Mouse (Mus musculus) right cerebral cortex, postnatal 14 days (tissue): Measurements from ENCODE around the gene Ahcyl2.

Experiments
- DNase-seq: peaks from one replicate; pipeline ENCODE4 v3.0.0; 2022

Ahcyl2 gene

DNA sequence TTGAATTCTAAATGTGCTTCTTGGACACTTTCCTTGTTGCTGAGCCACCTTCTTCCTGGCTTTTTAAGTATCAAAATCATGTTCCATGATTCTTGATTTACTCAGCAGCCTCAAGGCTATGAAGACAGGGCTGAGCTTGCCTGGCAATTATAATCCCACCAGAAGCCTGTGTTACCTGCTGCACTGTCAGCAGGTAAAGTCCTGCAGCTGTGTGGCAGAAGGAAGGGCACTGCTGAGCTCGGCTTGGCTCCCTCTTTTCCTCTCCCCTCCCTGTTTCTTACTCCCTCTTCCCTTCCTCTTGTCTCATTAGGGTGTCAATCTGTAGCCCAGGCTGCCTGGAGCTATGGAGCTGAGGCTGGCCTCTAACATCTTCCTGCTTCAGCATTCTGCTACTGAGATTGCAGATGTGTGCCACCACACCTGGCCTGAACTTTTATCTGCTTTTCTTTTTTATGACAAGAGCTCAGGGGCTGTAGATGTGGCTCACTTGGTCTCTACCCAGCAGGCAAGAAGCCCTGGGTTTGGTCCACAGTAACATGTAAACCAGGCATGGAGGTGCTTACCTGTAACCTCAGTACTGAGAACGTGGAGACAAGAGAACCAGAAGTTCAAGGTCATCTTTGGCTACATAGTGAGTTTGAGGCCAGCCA lies 3.0 kb downstream of the Ahcyl2 start:
- DNase-seq = no peak

- no peak for DNase-seq
These were observed 4.4 kb downstream of the Ahcyl2 start for GRCm38 (mm10) chr6:29772236-29772635.

GRCm38 (mm10) chr6:29774161-29774560 lies 6.3 kb downstream of the Ahcyl2 start:
- no peak for DNase-seq

DNA sequence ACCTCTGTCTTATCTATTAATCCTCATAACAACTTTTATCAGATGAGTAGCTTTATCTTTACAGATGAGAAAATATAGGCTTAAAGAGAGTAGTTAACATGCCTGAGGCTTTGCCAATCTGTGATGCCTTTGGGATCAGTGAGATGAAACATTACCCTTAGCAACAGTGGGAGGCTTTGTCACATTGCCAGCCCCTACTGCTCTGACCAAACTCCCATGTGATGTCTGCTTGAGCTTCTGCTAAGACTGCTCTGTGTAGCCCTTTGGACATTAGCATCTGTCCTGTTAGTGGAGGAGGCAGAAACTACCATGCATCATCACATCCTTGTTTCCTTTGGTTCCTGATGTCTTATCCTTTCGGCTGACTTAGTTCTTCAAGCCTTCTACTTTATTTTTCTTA lies 7.8 kb downstream of the Ahcyl2 start:
- DNase-seq = no peak

- DNase-seq = no peak
These were observed 8.9 kb downstream of the Ahcyl2 start for GRCm38 (mm10) chr6:29776542-29777237.

GRCm38 (mm10) chr6:29777238-29777555 lies 9.4 kb downstream of the Ahcyl2 start:
- DNase-seq = no peak

DNA sequence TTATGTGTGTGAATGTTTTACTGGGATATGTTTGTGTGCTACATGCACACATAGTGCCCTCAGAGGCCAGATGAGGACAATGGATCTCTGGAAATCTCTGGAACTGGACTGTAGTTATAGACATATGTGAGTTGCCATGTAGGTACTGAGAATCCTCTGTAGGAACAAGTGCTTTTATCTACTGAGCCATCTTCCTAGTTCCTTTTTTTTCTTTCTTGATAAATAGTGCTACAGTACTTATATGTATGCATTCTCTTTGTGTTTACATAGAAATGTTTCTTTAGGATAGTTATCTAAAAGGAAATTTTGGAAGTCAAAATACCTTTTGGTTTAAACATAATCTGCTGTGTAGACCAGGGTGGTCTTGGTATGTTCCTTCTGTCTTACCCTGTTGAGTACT lies 12.3 kb downstream of the Ahcyl2 start:
- DNase-seq = no peak

- DNase-seq = no peak
These were observed 12.8 kb downstream of the Ahcyl2 start for GRCm38 (mm10) chr6:29780571-29780970.

- no peak for DNase-seq
These were observed 14.4 kb downstream of the Ahcyl2 start for GRCm38 (mm10) chr6:29782239-29782638.

GRCm38 (mm10) chr6:29783960-29784359 lies 16.1 kb downstream of the Ahcyl2 start:
- no peak for DNase-seq

- DNase-seq = no peak
These were observed 16.7 kb downstream of the Ahcyl2 start for GRCm38 (mm10) chr6:29784413-29785021.

GRCm38 (mm10) chr6:29785759-29786158 lies 17.9 kb downstream of the Ahcyl2 start:
- DNase-seq = no peak

DNA sequence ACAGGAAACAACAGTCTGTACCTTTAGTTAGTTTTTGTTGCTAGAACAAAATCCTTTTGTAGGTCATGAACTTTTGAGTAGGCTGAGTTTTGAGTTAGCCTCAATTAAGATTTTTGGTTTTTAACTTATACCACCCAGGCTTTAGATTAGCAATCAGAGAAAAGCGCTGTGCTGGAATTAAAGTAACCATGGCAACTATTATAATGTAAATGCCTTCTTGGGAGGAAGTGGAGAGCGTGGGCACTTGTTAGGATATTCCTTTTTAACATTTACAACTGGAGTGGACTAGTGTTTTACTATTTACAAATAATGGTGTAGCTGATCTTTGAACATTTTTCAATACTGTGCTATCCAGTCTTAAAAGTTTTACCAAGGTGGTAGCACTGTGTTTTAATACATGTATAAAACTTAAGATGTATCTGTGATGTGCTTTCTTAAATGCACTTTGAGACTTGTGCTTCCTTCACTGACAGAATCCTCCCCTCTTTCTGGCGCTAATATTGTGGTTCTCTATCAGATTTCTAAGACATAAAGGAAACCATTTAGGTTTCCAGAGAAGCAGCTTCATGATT lies 21.1 kb downstream of the Ahcyl2 start:
- DNase-seq = no peak

DNA sequence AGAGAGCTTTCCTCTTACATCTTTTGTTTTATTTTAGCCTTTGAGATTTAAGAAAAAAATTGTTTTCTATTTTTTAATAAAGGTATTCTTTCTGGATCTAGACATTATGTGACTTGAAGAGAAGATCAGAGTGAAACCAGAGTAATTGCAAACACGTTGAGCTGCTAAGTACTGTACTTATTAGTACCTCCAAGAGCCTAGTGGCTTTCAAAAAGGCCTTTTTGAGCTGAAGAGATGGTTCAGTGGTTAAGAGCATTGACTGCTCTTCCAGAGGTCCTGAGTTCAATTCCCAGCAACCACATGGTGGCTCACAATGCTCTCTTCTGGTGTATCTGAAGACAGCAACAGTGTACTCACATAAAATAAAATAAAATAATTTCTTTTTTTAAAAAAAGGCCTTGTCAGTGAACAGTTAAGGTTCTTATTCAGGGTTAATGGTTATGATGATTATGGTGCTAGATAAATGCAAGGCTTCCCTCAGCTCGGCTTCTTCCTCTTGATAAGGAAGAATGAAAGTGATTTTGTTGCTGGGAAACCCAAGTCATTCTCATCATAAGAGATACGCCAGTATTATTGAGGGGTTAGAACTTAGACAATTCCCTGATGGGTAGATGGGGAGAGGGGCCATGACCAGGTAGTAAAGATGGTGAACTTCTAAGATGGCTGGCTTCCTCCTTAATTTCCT lies 22.3 kb downstream of the Ahcyl2 start:
- DNase-seq = no peak

GRCm38 (mm10) chr6:29793520-29793919 lies 25.7 kb downstream of the Ahcyl2 start:
- no peak for DNase-seq

GRCm38 (mm10) chr6:29794582-29794981 lies 26.8 kb downstream of the Ahcyl2 start:
- DNase-seq = no peak

DNA sequence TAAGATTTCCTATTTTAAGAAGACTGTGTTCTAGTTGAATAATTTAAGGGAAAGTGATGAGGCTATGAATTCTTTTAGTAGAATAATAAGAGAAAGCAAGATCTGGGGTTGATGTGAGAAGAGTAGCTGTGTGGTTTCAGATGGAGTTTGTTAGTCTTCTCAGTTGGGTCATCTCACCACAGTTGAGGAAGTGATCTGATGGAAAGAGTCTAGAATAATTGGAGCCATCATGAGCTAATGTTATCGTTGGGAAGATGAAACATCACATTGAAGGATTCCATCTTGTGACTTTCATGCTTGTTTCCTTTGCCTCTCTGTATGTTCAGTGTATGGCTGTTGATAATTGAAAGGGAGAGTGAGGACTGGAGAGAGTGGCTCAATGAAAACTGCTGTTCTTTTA lies 35.2 kb downstream of the Ahcyl2 start:
- no peak for DNase-seq

GRCm38 (mm10) chr6:29804006-29804405 lies 36.2 kb downstream of the Ahcyl2 start:
- DNase-seq = no peak

- no peak for DNase-seq
These were observed 37.6 kb downstream of the Ahcyl2 start for GRCm38 (mm10) chr6:29805381-29805780.

DNA sequence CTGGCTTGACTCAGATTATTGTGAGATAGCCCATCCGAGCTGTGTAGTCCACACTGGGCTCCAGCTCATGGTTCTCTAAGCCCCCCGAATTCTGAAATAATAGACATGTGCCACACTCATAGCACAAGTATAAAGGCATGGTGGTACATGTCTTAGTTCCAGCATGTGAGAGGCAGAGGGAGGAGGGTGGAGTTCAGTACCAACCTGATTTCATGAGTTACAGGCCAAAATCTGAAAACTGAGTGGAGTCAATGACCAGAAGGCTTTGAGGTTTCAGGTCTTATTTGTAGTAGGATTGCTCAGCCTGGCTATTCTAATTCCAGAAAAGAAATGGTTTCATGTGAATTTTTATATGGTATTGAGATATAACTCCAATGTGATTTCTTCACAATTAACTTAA lies 44.3 kb downstream of the Ahcyl2 start:
- no peak for DNase-seq

DNA sequence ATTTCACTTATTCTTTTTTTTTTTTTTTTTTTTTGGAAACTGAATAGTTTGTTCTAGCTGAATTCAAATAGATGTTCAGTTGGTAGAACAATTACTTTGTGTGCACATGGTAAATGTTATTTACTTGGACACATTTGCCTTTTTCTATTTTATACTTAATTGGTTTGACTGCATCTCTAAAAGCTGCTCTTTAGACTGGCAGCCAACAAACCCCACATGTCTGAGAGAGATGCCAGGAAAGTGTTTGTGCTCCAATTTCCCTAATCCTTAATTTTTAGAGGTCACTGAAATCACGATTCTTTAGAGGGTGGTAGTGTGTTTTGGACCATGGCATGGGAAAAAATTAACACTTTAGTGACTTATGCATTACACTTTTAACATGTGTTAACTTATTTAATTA lies 44.8 kb downstream of the Ahcyl2 start:
- no peak for DNase-seq

- DNase-seq = no peak
These were observed 46.8 kb downstream of the Ahcyl2 start for GRCm38 (mm10) chr6:29814616-29815015.

DNA sequence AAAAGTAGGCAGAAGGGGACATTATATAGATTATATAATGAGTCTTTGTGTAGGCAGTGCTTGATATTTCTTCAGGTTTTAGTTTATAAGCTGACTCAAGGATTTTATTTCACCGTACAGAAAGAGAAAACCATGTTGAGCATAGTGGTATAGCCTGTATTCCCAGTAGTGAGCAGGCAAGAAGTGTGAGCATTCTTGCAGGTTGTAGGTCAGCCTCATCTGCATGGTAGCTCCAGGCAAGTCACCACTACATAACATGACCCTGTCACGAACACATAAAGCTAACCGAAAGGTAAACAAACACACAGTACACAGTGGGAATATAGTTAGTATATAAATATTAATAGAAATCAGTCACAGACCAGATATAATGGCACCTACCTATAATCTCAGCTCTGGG lies 47.2 kb downstream of the Ahcyl2 start:
- no peak for DNase-seq

DNA sequence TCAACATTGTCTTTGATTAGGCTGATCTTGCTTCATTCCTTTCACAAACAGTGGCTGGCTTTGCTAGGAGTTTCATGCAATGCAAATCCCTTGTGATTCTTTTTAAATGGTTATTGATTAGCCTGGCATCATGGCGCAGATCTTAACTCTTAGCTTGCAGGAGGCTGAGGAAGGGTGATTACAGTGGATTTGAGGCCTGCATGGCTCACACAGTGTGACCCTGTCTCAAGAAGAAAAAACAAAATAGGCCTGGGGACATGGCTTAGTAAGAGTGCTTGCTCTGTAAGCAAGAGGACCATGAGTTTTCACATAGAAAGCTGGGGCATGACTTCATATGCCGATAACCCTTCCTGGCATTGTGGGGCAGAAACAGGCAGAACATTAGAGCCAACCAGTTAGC lies 47.8 kb downstream of the Ahcyl2 start:
- no peak for DNase-seq
